Mouse (Mus musculus) forebrain, postnatal 0 days (tissue): ENCODE results near the gene Sec24c. TPM values are rescaled to one million over a fixed set of nuclear protein-coding genes. Genes with fewer than 3 reads are reported as not detected.

Source experiments
- ATAC-seq: fragments of 200-750 bp; cut with Nextera tagmentation; 2 replicates; pipeline ENCODE4 v1.8.0; 2017; ENCODE audit warnings: mild to moderate bottlenecking, moderate library complexity
- DNase-seq: peaks from one replicate; pipeline ENCODE4 v3.0.0-alpha.2; 2015
- H3K27ac ChIP-seq: fragments of 300-500 bp; sonication (generic); 2 replicates; pipeline ENCODE4 v1.5.1; 2014; ENCODE audit warnings: low read depth, mild to moderate bottlenecking, antibody characterized with exemption, low read length, moderate library complexity, mixed read lengths
- H3K27me3 ChIP-seq: fragments of 300-500 bp; sonication (generic); 2 replicates; pipeline ENCODE4 v1.6.1; 2014; ENCODE audit warnings: mild to moderate bottlenecking, low read length, mixed read lengths; ENCODE audit not compliant: insufficient read depth
- H3K36me3 ChIP-seq: fragments of 300-500 bp; sonication (generic); 2 replicates; pipeline ENCODE4 v1.6.1; 2014; ENCODE audit warnings: mild to moderate bottlenecking, moderate library complexity; ENCODE audit not compliant: insufficient read depth
- H3K4me1 ChIP-seq: fragments of 300-500 bp; sonication (generic); 2 replicates; pipeline ENCODE4 v1.6.1; 2014; ENCODE audit warnings: antibody characterized with exemption; ENCODE audit not compliant: insufficient read depth
- H3K4me2 ChIP-seq: fragments of 300-500 bp; sonication (generic); 2 replicates; pipeline ENCODE4 v1.6.1; 2014; ENCODE audit warnings: low read depth, mild to moderate bottlenecking, moderate library complexity
- H3K4me3 ChIP-seq: fragments of 300-500 bp; sonication (generic); 2 replicates; pipeline ENCODE4 v1.5.1; 2014; ENCODE audit warnings: low read depth, low read length, mixed read lengths
- H3K9ac ChIP-seq: fragments of 300-500 bp; sonication (generic); 2 replicates; pipeline ENCODE4 v1.6.1; 2014; ENCODE audit warnings: mild to moderate bottlenecking
- H3K9me3 ChIP-seq: fragments of 300-500 bp; sonication (generic); 2 replicates; pipeline ENCODE4 v1.6.1; 2016; ENCODE audit warnings: low read length
- CTCF ChIP-seq: sonication (generic); IDR thresholded peaks from 2 replicates; pipeline ENCODE4 v1.5.1; 2016; ENCODE audit warnings: antibody characterized with exemption, control low read depth, low read depth
- WGBS: fragments of 180-500 bp; shearing (Covaris S2); extraction: QIAGEN DNeasy Blood & Tissue Kit; methylation state at CpG from one replicate; pipeline ENCODE4 v1.1.7; 2014; 5-methylcytosine and 5-hydroxymethylcytosine counted together
- polyA plus RNA-seq: library from polyadenylated mRNA; unstranded; fragments of >200 nt; fragmentation: Nextera tagmentation; extraction: Ambion mirVana; gene quantifications from 2 replicates; pipeline ENCODE4 v1.2.1, GENCODE M21; 2015
- total RNA-seq: library from RNA; depleted of rRNA; stranded (reverse); fragments of >200 nt; gene quantifications from 2 replicates; pipeline ENCODE4 v1.2.3, GENCODE M21; 2014

Sec24c gene
- total and polyA plus RNA-seq, 2 experiments from 2014 or later = 57.1 to 86.4 TPM

DNA sequence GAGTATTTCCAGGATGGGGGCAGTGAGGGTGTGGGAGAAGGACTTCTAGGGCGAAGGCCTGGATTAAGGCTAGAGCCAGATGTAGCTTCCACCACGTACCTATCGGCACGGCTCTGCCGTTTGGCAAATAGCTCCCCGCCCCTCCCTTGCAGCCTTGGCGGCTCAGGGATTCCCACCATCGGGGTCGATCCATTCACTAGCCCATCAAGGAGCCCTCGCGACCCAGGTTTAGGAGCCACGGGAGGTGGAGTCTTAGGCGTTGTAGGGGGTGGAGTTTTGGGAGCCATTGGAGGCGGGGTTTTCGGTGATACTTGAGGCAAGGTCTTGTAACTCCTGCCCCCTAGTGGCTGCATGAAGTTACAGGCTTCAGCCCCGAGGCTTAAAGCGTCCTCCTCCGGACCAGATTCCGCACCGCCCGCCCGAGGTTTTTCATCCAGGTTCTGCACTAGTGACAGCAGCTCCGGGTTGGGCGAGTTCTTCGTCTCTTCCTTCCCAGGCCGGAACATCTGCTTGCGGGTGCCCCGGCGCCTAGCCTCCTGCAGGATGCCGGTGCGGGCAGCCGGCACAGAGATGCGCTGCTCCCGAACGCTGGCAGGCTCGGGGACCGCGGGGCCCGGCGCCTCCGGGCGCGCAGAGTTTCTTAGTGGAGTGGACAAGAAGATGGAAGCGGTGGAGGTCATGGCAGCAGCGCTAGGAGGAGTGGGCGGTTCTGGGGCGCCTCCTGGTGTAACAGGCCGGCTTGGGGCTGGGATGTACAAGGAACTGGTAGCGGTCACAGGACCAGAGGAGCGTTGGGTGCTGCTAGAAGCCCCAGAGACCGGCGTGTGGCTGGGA is 13.1 kb upstream of the Sec24c start:
- TF ChIP-seq CTCF = peak; percentile 94
- ATAC-seq = peak; percentile 95
- WGBS = 3% methylated on average over 52 of the region's 52 CpGs

DNA sequence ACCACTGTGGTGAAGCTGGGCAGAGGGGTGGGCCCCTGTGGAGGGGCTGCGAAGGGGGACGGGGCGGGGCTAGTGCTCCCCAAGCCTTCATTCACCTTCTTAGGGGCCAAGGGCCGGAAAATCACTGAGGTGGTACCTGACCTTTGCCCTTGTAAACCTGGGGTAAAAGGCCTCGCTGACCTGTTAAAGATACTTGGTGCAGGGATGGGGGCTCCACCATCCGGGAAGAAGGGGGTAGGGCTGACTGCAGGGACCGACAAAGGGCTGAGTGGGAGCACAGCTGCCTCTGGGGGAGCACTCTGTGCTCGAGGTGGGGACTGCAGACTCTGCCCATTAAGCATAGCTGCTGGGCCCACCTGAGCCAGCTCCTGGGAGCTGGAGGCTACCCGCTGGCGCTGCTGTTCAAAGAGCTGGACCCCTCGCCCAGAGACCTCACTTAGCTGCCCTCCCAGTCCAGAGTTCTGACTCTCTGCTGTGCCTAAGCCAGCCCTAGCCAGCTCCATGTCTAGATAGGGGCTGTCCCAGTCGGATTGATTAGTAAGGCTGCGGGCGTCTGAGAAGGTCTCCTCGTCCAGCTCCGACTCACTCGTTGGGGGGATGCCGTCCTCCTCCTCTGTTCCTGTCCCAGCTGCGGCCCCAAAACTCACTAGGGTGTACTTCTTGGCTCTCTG is 12.3 kb upstream of the Sec24c start:
- no peaks in the 10 kb centered on the region for H3K36me3 ChIP-seq
- ATAC-seq (peak; percentile 51), DNase-seq (peak; percentile 39)
- H3K9me3 ChIP-seq = no peaks in the 10 kb centered on the region
- TF ChIP-seq CTCF = peak; percentile 19; the same call in 1 of the 2 replicates
- 0 out of 2 replicates have a peak, but pooled peaks cover 3% of the 10 kb centered on the region for H3K4me1 ChIP-seq
- H3K27me3 ChIP-seq = no peaks in the 10 kb centered on the region; the same call in 1 of the 2 replicates
- peak overlapping the region; percentile 86 for H3K27ac ChIP-seq
- peak overlapping the region; percentile 88 for H3K9ac ChIP-seq
- peak overlapping the region; percentile 65 for H3K4me3 ChIP-seq
- peak overlapping the region; percentile 85 for H3K4me2 ChIP-seq
- WGBS = 16% methylated on average over 19 of the region's 19 CpGs

More for the DNA sequence above, 13.1 kb upstream of the Sec24c start:
- Histone ChIP-seq H3K4me1 (0 out of 2 replicates have a peak, but pooled peaks cover 3% of the 10 kb centered on the region), H3K4me2 (peak overlapping the region; percentile 85), H3K27me3 (no peaks in the 10 kb centered on the region; the same call in 1 of the 2 replicates), H3K4me3 (peak overlapping the region; percentile 65), H3K36me3 (no peaks in the 10 kb centered on the region), H3K9ac (peak overlapping the region; percentile 88), H3K9me3 (no peaks in the 10 kb centered on the region), H3K27ac (peak overlapping the region; percentile 86)
- DNase-seq = peak; percentile 96

DNA sequence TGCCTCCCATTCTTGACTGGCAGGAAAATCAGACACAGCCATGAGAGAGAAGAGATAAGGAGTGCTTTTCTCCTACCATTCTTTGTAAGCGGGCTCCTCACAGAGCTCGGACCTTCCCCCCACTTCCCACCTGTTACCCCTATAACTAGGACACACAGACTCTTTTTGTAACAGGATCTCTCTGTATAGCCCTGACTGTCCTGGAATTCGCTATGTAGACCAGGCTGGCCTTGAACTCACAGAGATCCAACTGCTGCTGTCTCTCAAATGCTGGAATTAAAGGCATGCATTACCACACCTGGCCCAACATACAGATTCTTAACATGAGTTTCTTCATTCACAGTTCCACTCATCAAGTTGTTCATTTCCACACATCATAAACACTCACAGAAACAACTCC is 11.4 kb upstream of the Sec24c start:
- H3K4me2 ChIP-seq = no peak overlapping the region
- H3K27me3 ChIP-seq = no peaks in the 10 kb centered on the region; the same call in 1 of the 2 replicates
- no peak overlapping the region for H3K4me3 ChIP-seq
- no peak for TF ChIP-seq CTCF
- H3K36me3 ChIP-seq = no peaks in the 10 kb centered on the region
- no peak for DNase-seq
- H3K9ac ChIP-seq = no peak overlapping the region
- WGBS = 93% methylated on average over 3 of the region's 3 CpGs
- no peaks in the 10 kb centered on the region for H3K9me3 ChIP-seq
- no peak overlapping the region for H3K27ac ChIP-seq
- 0 out of 2 replicates have a peak, but pooled peaks cover 3% of the 10 kb centered on the region for H3K4me1 ChIP-seq
- ATAC-seq = no peak

DNA sequence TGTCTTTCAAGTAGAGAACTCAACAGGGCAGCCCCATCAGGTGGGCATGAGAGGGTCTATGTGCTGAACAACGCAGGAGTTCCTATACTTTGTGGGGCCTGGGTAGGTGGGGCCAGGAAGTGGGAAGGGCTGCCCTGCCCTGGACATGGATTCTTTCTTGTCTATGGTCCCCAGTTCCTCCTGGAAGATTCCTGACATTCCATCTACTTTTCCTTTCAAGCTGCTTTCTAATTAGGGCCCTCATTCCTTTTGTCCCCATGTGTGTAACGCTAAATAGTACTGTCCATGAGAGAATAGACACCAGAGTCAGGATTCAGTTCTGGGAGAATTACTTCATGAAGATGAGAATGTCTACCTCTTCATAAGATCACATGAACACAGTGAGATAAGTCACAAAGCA is 10.5 kb upstream of the Sec24c start:
- no peaks in the 10 kb centered on the region for H3K9me3 ChIP-seq
- H3K27ac ChIP-seq = no peak overlapping the region
- no peak for TF ChIP-seq CTCF
- DNase-seq (no peak), ATAC-seq (no peak)
- H3K9ac ChIP-seq = no peak overlapping the region
- no peaks in the 10 kb centered on the region for H3K36me3 ChIP-seq
- no peaks in the 10 kb centered on the region; the same call in 1 of the 2 replicates for H3K27me3 ChIP-seq
- H3K4me1 ChIP-seq = 0 out of 2 replicates have a peak, but pooled peaks cover 3% of the 10 kb centered on the region
- no peak overlapping the region for H3K4me2 ChIP-seq
- no peak overlapping the region for H3K4me3 ChIP-seq
- 69% methylated on average over 2 of the region's 2 CpGs for WGBS

DNA sequence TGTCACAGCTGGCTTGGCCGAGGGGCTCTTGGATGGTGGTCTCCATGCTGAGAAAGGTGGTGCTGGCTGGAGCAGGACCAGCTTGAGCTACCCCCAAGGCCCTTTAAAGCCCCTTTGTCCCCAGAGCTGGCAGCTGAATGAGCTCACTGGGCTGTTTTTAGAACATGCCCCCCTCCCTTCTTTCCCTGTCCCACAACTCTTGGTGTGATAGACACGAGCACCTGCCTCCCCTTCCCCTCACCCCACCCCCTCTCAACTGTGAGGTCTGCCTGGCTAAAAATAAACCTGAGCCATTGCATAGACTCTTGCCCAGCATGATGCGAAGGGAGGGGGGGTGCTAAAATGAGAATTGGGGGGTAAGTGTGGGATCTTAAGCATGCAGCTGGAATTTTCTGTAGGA is 9.7 kb upstream of the Sec24c start:
- no peak for TF ChIP-seq CTCF
- no peak overlapping the region for H3K27ac ChIP-seq
- no peaks in the 10 kb centered on the region for H3K9me3 ChIP-seq
- 35% methylated on average over 3 of the region's 3 CpGs for WGBS
- no peaks in the 10 kb centered on the region; the same call in 1 of the 2 replicates for H3K27me3 ChIP-seq
- H3K4me3 ChIP-seq = no peak overlapping the region
- ATAC-seq (no peak), DNase-seq (no peak)
- H3K4me1 ChIP-seq = 0 out of 2 replicates have a peak, but pooled peaks cover 3% of the 10 kb centered on the region
- H3K36me3 ChIP-seq = no peaks in the 10 kb centered on the region
- H3K9ac ChIP-seq = no peak overlapping the region
- H3K4me2 ChIP-seq = no peak overlapping the region

DNA sequence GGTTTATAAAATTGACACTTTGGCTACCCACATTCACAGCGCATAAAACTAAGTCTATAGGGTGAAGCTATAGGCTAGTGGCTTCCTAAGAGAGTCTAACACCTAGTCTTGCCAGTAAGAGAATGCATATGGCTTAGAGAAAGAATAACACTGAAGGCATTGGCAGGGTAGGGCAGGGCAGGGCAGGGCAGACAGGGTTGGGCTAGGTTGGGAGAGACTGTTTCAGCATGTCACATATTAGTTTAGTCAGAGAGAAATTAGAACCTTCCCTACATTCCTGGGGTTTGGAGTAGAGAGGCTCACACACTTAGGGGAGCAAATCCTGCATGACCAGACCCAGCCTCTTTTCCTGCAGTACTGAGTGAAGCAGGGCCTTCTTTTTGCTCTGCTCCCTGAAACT is 6.6 kb upstream of the Sec24c start:
- no peak for TF ChIP-seq CTCF
- Histone ChIP-seq H3K4me2 (no peak overlapping the region), H3K9me3 (no peaks in the 10 kb centered on the region), H3K27me3 (no peaks in the 10 kb centered on the region; the same call in 1 of the 2 replicates), H3K4me1 (no peaks in the 10 kb centered on the region), H3K27ac (no peak overlapping the region), H3K9ac (no peak overlapping the region; the same call in 1 of the 2 replicates), H3K36me3 (no peaks in the 10 kb centered on the region), H3K4me3 (no peak overlapping the region)
- WGBS = 76% methylated on average over 1 of the region's 1 CpGs
- no peak for ATAC-seq
- DNase-seq = no peak
